Mouse (Mus musculus): ENCODE measurements around the gene Arglu1. TPM values are rescaled to one million over a fixed set of nuclear protein-coding genes. Genes with fewer than 3 reads are reported as not detected.

Arglu1 gene
- polyA plus RNA-seq, 1 experiment = 20.5 TPM

DNA sequence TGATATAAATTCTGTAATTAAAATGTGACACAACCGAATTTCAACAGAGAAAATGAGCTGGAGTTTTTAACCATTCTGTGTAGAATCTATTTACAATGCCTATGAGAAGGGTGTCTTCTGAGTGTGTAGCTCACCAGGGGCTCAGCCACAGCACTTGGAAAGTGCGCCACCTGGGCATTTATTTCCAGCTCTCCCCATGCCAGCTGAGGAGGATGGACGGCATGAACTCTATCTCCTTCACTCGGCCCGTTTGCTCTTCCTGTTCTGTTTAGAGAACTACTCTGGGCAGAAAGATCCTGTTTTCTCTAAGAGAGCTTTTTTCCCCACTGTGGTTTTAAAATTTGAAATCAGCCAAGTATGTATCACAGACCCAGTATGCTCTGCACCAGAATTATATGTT lies 37.0 kb downstream of the Arglu1 start:
- H3K4me3 ChIP-seq (ENCODE audit: insufficient read depth, low read depth, low read length) = no peak overlapping the region
- TF ChIP-seq POLR2A (IDR thresholded peaks at IDR 0.05; ENCODE audit: low read depth, low read length) = no peak
- TF ChIP-seq CTCF (conservative IDR thresholded peaks at IDR 0.05; ENCODE audit: insufficient read depth, insufficient read length, low read depth, low read length) = no peak
- H3K36me3 ChIP-seq (ENCODE audit: control insufficient read depth, insufficient read depth, low read length) = no peaks in the 10 kb centered on the region
- no peak for DNase-seq
- 50% methylated on average over 5 of the region's 5 CpGs for WGBS
- no peaks in the 10 kb centered on the region for H3K27me3 ChIP-seq (replicated peaks; ENCODE audit: control insufficient read depth, insufficient read depth, low read length)
- no peak overlapping the region for H3K27ac ChIP-seq (ENCODE audit: insufficient read depth, low read depth, low read length)
- peaks cover 3% of the 10 kb centered on the region; the same call in 1 of the 2 replicates for H3K4me1 ChIP-seq (ENCODE audit: control insufficient read depth, insufficient read depth, low read length)

DNA sequence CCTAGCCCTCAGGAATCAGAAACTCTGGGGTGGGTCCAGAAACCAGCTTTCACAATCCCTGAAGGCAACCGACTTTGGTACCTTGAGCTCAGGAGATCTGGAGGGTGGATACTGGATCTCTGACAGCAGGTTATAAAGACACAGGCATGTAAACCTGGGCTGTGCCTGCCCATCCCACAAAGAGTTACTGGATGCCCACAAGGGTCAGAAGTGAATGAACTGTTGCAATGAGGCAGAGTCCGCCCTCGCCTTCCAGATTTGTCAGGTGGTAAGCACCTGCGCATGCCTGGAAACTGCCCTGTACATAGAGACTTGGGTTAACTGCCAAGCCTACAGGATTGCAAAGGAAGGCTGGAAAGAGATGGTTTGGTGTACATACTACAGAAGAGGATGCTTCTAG lies 37.9 kb downstream of the Arglu1 start:
- peaks cover 3% of the 10 kb centered on the region; the same call in 1 of the 2 replicates for H3K4me1 ChIP-seq (ENCODE audit: control insufficient read depth, insufficient read depth, low read length)
- H3K27me3 ChIP-seq (replicated peaks; ENCODE audit: control insufficient read depth, insufficient read depth, low read length) = no peaks in the 10 kb centered on the region
- H3K27ac ChIP-seq (ENCODE audit: insufficient read depth, low read depth, low read length) = no peak overlapping the region
- DNase-seq = no peak
- 74% methylated on average over 4 of the region's 4 CpGs for WGBS
- no peaks in the 10 kb centered on the region for H3K36me3 ChIP-seq (ENCODE audit: control insufficient read depth, insufficient read depth, low read length)
- TF ChIP-seq CTCF (conservative IDR thresholded peaks at IDR 0.05; ENCODE audit: insufficient read depth, insufficient read length, low read depth, low read length) = no peak
- no peak for TF ChIP-seq POLR2A (IDR thresholded peaks at IDR 0.05; ENCODE audit: low read depth, low read length)
- no peak overlapping the region for H3K4me3 ChIP-seq (ENCODE audit: insufficient read depth, low read depth, low read length)

DNA sequence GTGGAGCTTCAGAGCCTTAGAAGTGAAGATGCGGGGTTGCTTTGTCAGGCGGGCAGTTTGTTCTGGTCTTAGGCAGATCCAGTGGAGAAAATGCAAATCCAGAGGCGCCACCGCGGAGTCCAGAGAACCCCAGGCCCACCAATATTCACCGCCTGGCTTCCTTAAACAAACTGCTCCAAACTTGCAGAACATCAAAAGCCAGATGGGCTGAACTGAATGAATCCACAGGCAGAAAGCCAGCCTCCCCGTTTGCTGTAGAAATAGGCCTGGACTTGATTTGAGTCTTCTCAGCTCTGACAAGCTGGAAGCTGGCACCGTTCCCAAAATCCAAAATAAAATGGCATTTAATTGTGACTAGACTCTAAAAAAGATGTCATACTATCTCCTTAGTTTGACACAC lies 40.4 kb downstream of the Arglu1 start:
- no peak for TF ChIP-seq CTCF (conservative IDR thresholded peaks at IDR 0.05; ENCODE audit: insufficient read depth, insufficient read length, low read depth, low read length)
- no peak for TF ChIP-seq POLR2A (IDR thresholded peaks at IDR 0.05; ENCODE audit: low read depth, low read length)
- Histone ChIP-seq H3K27me3 (replicated peaks; ENCODE audit: control insufficient read depth, insufficient read depth, low read length) (no peaks in the 10 kb centered on the region), H3K4me1 (ENCODE audit: control insufficient read depth, insufficient read depth, low read length) (peaks cover 5% of the 10 kb centered on the region; the same call in 1 of the 2 replicates), H3K4me3 (ENCODE audit: insufficient read depth, low read depth, low read length) (no peak overlapping the region), H3K27ac (ENCODE audit: insufficient read depth, low read depth, low read length) (no peak overlapping the region), H3K36me3 (ENCODE audit: control insufficient read depth, insufficient read depth, low read length) (no peaks in the 10 kb centered on the region)
- peak; percentile 39 for DNase-seq
- 72% methylated on average over 8 of the region's 8 CpGs for WGBS

DNA sequence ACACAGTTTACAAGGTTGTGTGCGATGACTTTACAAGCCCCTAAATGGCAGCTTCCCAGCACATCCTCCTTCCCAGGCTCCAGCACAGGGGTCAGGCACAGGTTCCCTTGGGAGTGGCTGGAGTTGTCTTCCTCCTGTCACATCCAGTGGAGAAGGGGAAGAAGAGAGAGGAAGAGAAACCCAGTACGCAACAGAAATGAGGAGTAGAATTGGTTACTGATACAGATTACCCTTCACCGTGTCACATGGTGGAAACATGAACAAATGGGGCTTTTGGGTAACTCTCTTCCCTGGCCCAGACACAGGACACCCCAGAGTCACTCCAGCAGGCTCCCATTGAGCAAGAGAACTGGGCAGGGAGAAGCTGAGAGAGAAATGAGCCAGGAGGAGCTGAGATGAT lies 40.8 kb downstream of the Arglu1 start:
- 82% methylated on average over 3 of the region's 3 CpGs for WGBS
- Histone ChIP-seq H3K36me3 (ENCODE audit: control insufficient read depth, insufficient read depth, low read length) (no peaks in the 10 kb centered on the region), H3K27me3 (replicated peaks; ENCODE audit: control insufficient read depth, insufficient read depth, low read length) (no peaks in the 10 kb centered on the region), H3K4me1 (ENCODE audit: control insufficient read depth, insufficient read depth, low read length) (peaks cover 5% of the 10 kb centered on the region; the same call in 1 of the 2 replicates), H3K4me3 (ENCODE audit: insufficient read depth, low read depth, low read length) (no peak overlapping the region), H3K27ac (ENCODE audit: insufficient read depth, low read depth, low read length) (no peak overlapping the region)
- TF ChIP-seq POLR2A (IDR thresholded peaks at IDR 0.05; ENCODE audit: low read depth, low read length) (no peak), CTCF (conservative IDR thresholded peaks at IDR 0.05; ENCODE audit: insufficient read depth, insufficient read length, low read depth, low read length) (no peak)
- no peak for DNase-seq

DNA sequence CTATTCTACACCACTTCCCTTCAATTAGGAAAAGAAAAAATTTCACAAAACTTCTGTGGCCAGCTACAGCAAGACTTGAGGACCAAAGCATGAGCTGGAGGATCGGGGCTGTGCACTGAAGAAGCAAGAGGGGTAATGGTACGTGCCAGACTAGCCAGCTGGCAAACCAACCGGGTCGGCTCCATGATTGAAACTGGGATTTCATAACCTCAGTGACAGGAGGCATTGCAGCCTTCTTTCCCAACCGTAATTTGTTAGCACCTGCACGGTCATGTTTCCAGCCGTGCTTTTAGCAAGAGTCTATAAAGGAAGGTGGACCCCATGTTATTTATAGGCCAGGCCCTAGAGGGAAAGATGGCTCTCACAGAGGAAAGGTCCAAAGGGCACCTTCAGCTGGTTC lies 41.6 kb downstream of the Arglu1 start:
- no peak for DNase-seq
- 68% methylated on average over 7 of the region's 7 CpGs for WGBS
- H3K27ac ChIP-seq (ENCODE audit: insufficient read depth, low read depth, low read length) = no peak overlapping the region
- no peaks in the 10 kb centered on the region for H3K27me3 ChIP-seq (replicated peaks; ENCODE audit: control insufficient read depth, insufficient read depth, low read length)
- no peaks in the 10 kb centered on the region for H3K36me3 ChIP-seq (ENCODE audit: control insufficient read depth, insufficient read depth, low read length)
- 0 out of 2 replicates have a peak, but pooled peaks cover 2% of the 10 kb centered on the region for H3K4me1 ChIP-seq (ENCODE audit: control insufficient read depth, insufficient read depth, low read length)
- H3K4me3 ChIP-seq (ENCODE audit: insufficient read depth, low read depth, low read length) = no peak overlapping the region
- TF ChIP-seq POLR2A (IDR thresholded peaks at IDR 0.05; ENCODE audit: low read depth, low read length) (no peak), CTCF (conservative IDR thresholded peaks at IDR 0.05; ENCODE audit: insufficient read depth, insufficient read length, low read depth, low read length) (no peak)

DNA sequence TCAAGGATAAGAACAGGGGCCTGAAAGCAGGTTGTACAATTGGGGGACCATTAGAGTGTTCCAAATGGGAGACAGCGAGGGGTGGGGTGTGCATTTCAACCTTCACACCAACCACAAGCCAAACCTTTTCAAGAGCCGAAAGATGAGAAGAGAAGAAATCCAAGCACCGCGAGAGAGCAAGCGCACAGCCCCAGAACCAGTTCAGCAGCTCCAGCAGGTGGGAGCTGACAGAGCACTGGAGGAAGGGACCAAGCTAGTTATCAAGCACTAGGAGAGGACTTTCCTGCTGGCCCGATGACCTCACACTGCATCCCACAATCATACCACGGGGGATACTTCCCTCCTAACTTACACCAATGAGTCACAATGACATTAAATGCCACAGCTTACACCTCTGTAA lies 42.5 kb downstream of the Arglu1 start:
- WGBS = 60% methylated on average over 7 of the region's 7 CpGs
- Histone ChIP-seq H3K36me3 (ENCODE audit: control insufficient read depth, insufficient read depth, low read length) (no peaks in the 10 kb centered on the region), H3K27me3 (replicated peaks; ENCODE audit: control insufficient read depth, insufficient read depth, low read length) (no peaks in the 10 kb centered on the region), H3K27ac (ENCODE audit: insufficient read depth, low read depth, low read length) (no peak overlapping the region), H3K4me1 (ENCODE audit: control insufficient read depth, insufficient read depth, low read length) (0 out of 2 replicates have a peak, but pooled peaks cover 2% of the 10 kb centered on the region), H3K4me3 (ENCODE audit: insufficient read depth, low read depth, low read length) (no peak overlapping the region)
- TF ChIP-seq CTCF (conservative IDR thresholded peaks at IDR 0.05; ENCODE audit: insufficient read depth, insufficient read length, low read depth, low read length) = no peak
- no peak for TF ChIP-seq POLR2A (IDR thresholded peaks at IDR 0.05; ENCODE audit: low read depth, low read length)
- DNase-seq = no peak

DNA sequence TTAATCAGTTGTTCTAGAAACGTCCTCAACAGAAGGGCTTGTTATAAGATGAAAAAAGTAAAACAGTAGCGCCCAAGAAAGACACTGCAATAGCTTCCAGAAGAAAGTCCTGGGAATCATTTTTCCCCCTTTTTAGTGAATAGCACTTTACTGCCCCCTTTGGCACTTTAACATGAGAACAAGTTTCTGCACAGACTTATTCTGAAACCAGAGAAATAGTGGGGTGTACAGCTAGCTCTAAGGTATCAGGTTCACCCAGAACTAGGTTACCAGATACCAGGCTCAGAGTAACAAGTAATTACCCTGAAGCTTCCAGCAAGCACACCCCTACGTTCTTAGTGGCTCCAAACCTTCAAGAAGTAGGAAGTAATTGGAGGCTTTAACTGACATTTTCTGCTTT lies 43.0 kb downstream of the Arglu1 start:
- no peak for TF ChIP-seq CTCF (conservative IDR thresholded peaks at IDR 0.05; ENCODE audit: insufficient read depth, insufficient read length, low read depth, low read length)
- TF ChIP-seq POLR2A (IDR thresholded peaks at IDR 0.05; ENCODE audit: low read depth, low read length) = no peak
- Histone ChIP-seq H3K27ac (ENCODE audit: insufficient read depth, low read depth, low read length) (no peak overlapping the region), H3K36me3 (ENCODE audit: control insufficient read depth, insufficient read depth, low read length) (no peaks in the 10 kb centered on the region), H3K4me3 (ENCODE audit: insufficient read depth, low read depth, low read length) (no peak overlapping the region), H3K4me1 (ENCODE audit: control insufficient read depth, insufficient read depth, low read length) (0 out of 2 replicates have a peak, but pooled peaks cover 2% of the 10 kb centered on the region), H3K27me3 (replicated peaks; ENCODE audit: control insufficient read depth, insufficient read depth, low read length) (no peaks in the 10 kb centered on the region)
- WGBS = 59% methylated on average over 3 of the region's 3 CpGs
- DNase-seq = no peak

All from kidney, adult 2 months (tissue).